Mouse (Mus musculus) midbrain, postnatal 0 days (tissue): Measurements from ENCODE around the gene Elavl1. TPM values are rescaled to one million over a fixed set of nuclear protein-coding genes. Genes with fewer than 3 reads are reported as not detected.
A peak's percentile ranks its signal among the peaks of the same experiment; 100 is the strongest.

ENCODE experiments used
- ATAC-seq: fragments of 200-750 bp; cut with Nextera tagmentation; 2 replicates; pipeline ENCODE4 v1.8.0; 2017; ENCODE audit warnings: moderate number of reproducible peaks, mild to moderate bottlenecking, moderate TSS enrichment, moderate library complexity; ENCODE audit not compliant: low FRiP score
- DNase-seq: peaks from one replicate; pipeline ENCODE4 v3.0.0-alpha.2; 2015; ENCODE audit warnings: low spot score
- H3K27ac ChIP-seq: fragments of 300-500 bp; sonication (generic); 2 replicates; pipeline ENCODE4 v1.5.1; 2014; ENCODE audit warnings: low read depth, mild to moderate bottlenecking, low read length, mixed read lengths
- H3K27me3 ChIP-seq: fragments of 300-500 bp; sonication (generic); 2 replicates; pipeline ENCODE4 v1.6.1; 2014; ENCODE audit warnings: low read length, control low read depth, mixed read lengths; ENCODE audit not compliant: insufficient read depth
- H3K36me3 ChIP-seq: fragments of 300-500 bp; sonication (generic); 2 replicates; pipeline ENCODE4 v1.6.1; 2014; ENCODE audit warnings: low read length, control low read depth, mixed read lengths; ENCODE audit not compliant: insufficient read depth
- H3K4me1 ChIP-seq: fragments of 300-500 bp; sonication (generic); 2 replicates; pipeline ENCODE4 v1.6.1; 2014; ENCODE audit warnings: mild to moderate bottlenecking, control low read depth, antibody characterized with exemption, low read length, mixed read lengths; ENCODE audit not compliant: insufficient read depth
- H3K4me2 ChIP-seq: fragments of 300-500 bp; sonication (generic); 2 replicates; pipeline ENCODE4 v1.6.1; 2014; ENCODE audit warnings: low read depth, mild to moderate bottlenecking, low read length, mixed read lengths; ENCODE audit not compliant: poor library complexity, severe bottlenecking
- H3K4me3 ChIP-seq: fragments of 300-500 bp; sonication (generic); 2 replicates; pipeline ENCODE4 v1.5.1; 2014; ENCODE audit warnings: low read depth, mild to moderate bottlenecking, low read length, moderate library complexity
- H3K9ac ChIP-seq: fragments of 300-500 bp; sonication (generic); replicated peaks from 2 replicates; pipeline ENCODE4 v1.6.1; 2014; ENCODE audit warnings: mild to moderate bottlenecking, low read length, moderate library complexity, mixed read lengths; ENCODE audit not compliant: poor library complexity, severe bottlenecking
- H3K9me3 ChIP-seq: fragments of 300-500 bp; sonication (generic); 2 replicates; pipeline ENCODE4 v1.6.1; 2016; ENCODE audit warnings: low read length, control low read depth
- CTCF ChIP-seq: IDR thresholded peaks from 2 replicates; pipeline ENCODE4 v1.5.1; 2016; ENCODE audit warnings: antibody characterized with exemption, mild to moderate bottlenecking
- WGBS: fragments of 180-500 bp; shearing (Covaris S2); extraction: QIAGEN DNeasy Blood & Tissue Kit; methylation state at CpG from one replicate; pipeline ENCODE4 v1.1.7; 2014; 5-methylcytosine and 5-hydroxymethylcytosine counted together
- polyA plus RNA-seq: library from polyadenylated mRNA; unstranded; fragments of >200 nt; fragmentation: Nextera tagmentation; extraction: Ambion mirVana; gene quantifications from 2 replicates; pipeline ENCODE4 v1.2.1, GENCODE M21; 2015
- total RNA-seq: library from RNA; depleted of rRNA; stranded (reverse); fragments of >200 nt; gene quantifications from 2 replicates; pipeline ENCODE4 v1.2.3, GENCODE M21; 2014; rRNA removed

Elavl1 gene
- total and polyA plus RNA-seq, 2 experiments from 2014 or later: 54.3 to 70.6 TPM

- Histone ChIP-seq H3K36me3 (peaks cover 16% of the 10 kb centered on the region), H3K9me3 (no peaks in the 10 kb centered on the region), H3K4me1 (peaks cover 8% of the 10 kb centered on the region), H3K27me3 (no peaks in the 10 kb centered on the region), H3K27ac (peak within 1 kb of the TSS; percentile 89), H3K4me2 (peak within 1 kb of the TSS; percentile 85), H3K9ac (peak within 1 kb of the TSS; percentile 79), H3K4me3 (peak within 1 kb of the TSS; percentile 82)
- TF ChIP-seq CTCF: peak; percentile 74
- DNase-seq (peak; percentile 100), ATAC-seq (peak; percentile 96)
- under 1% methylated on average over 62 of the region's 71 CpGs for WGBS
These were observed 86.6 kb downstream of the Elavl1 start, which contains the start of the genes Map2k7 and Gm49320 for GRCm38 (mm10) chr8:4238434-4239192. TSS of gene Map2k7 (plus strand) at chr8:4238740. TSS of gene Gm49320 (plus strand) at chr8:4238865.

DNA sequence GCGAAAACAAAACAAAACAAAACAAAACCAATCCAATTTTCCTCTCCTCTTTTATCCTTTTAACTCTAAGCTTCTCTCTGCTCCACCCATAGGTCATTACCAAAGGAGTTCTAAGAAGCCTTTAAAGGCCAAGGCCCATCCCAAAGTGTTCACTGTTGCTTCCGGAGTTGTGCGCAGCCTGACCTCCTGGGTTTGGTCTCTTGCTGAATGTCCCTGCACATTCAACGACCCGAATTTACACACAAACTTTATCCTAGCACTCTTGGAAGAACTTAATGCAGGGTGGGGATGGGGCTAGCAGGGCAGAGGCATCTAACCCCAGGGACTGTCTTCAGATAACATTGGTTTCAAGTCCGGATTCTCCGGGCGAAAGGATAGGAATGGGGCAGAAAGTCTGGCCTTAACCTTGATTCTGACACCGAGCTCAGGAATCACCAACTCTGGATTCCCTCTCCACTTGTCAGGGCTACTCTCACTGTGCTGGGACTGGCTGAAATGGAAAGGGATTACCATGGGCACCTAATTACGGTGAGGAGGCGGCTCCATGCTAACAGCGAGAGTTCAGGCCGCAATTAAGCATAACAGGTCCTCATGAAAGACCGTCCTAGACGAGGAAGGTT is 87.3 kb downstream of the Elavl1 start:
- H3K27ac ChIP-seq: peak overlapping the region; percentile 89
- peaks cover 9% of the 10 kb centered on the region; the same call in 1 of the 2 replicates for H3K36me3 ChIP-seq
- peak overlapping the region; percentile 59 for H3K9ac ChIP-seq
- no peaks in the 10 kb centered on the region for H3K27me3 ChIP-seq
- H3K4me3 ChIP-seq: peak overlapping the region; percentile 82
- peak overlapping the region; percentile 67 for H3K4me2 ChIP-seq
- H3K4me1 ChIP-seq: peaks cover 8% of the 10 kb centered on the region
- no peaks in the 10 kb centered on the region for H3K9me3 ChIP-seq
- peak; percentile 35; the same call in 1 of the 2 replicates for ATAC-seq
- no peak for TF ChIP-seq CTCF
- WGBS: 13% methylated on average over 15 of the region's 15 CpGs
- no peak for DNase-seq

Other genes with a start within 250 kb of the Elavl1 start
- 0.55 TPM in 1 of 2 replicates, not detected in the other for gene Cd209f, start 219.6 kb downstream of the Elavl1 start, total RNA-seq
- 0.49 and 0.90 TPM in 2 replicates for gene Cd209f, start 219.6 kb downstream of the Elavl1 start, polyA plus RNA-seq
- not detected in 2 replicates for gene Cd209g, start 191.3 kb downstream of the Elavl1 start, total RNA-seq
- gene Cd209g, start 191.3 kb downstream of the Elavl1 start, polyA plus RNA-seq: not detected in 2 replicates
- gene Evi5l, start 158.8 kb downstream of the Elavl1 start, total RNA-seq: 229 and 238 TPM in 2 replicates
- 108 and 111 TPM in 2 replicates for gene Evi5l, start 158.8 kb downstream of the Elavl1 start, polyA plus RNA-seq
- 17.9 and 19.4 TPM in 2 replicates for gene Prr36, start 108.0 kb downstream of the Elavl1 start, total RNA-seq
- 28.1 and 33.1 TPM in 2 replicates for gene Prr36, start 108.0 kb downstream of the Elavl1 start, polyA plus RNA-seq
- gene Lrrc8e, start 98.6 kb downstream of the Elavl1 start, total RNA-seq: not detected in 2 replicates
- 0.12 TPM in 1 of 2 replicates, not detected in the other for gene Lrrc8e, start 98.6 kb downstream of the Elavl1 start, polyA plus RNA-seq
- gene Map2k7, start 86.7 kb downstream of the Elavl1 start, total RNA-seq: 32.8 and 42.3 TPM in 2 replicates
- gene Map2k7, start 86.7 kb downstream of the Elavl1 start, polyA plus RNA-seq: 29.3 and 29.4 TPM in 2 replicates
- 0.11 and 0.61 TPM in 2 replicates for gene Gm49320, start 86.5 kb downstream of the Elavl1 start, total RNA-seq
- 0.45 and 0.85 TPM in 2 replicates for gene Gm49320, start 86.5 kb downstream of the Elavl1 start, polyA plus RNA-seq
- 8.2 and 15.3 TPM in 2 replicates for gene Tgfbr3l, start 77.2 kb downstream of the Elavl1 start, total RNA-seq
- gene Tgfbr3l, start 77.2 kb downstream of the Elavl1 start, polyA plus RNA-seq: 3.5 and 5.1 TPM in 2 replicates
- 60.4 and 74.3 TPM in 2 replicates for gene Snapc2, start 72.3 kb downstream of the Elavl1 start, total RNA-seq
- 64.8 and 68.1 TPM in 2 replicates for gene Snapc2, start 72.3 kb downstream of the Elavl1 start, polyA plus RNA-seq
- gene Ctxn1, start 66.1 kb downstream of the Elavl1 start, total RNA-seq: 78.5 and 91.4 TPM in 2 replicates
- 250 and 259 TPM in 2 replicates for gene Ctxn1, start 66.1 kb downstream of the Elavl1 start, polyA plus RNA-seq
- 58.0 and 58.5 TPM in 2 replicates for gene Timm44, start 49.5 kb downstream of the Elavl1 start, total RNA-seq
- 50.5 and 52.7 TPM in 2 replicates for gene Timm44, start 49.5 kb downstream of the Elavl1 start, polyA plus RNA-seq
- 4.9 and 13.0 TPM in 2 replicates for gene Ccl25, start 203 bp downstream of the Elavl1 start, total RNA-seq
- gene Ccl25, start 203 bp downstream of the Elavl1 start, polyA plus RNA-seq: 14.7 and 16.3 TPM in 2 replicates
- gene Cers4, start 167.6 kb upstream of the Elavl1 start, total RNA-seq: 38.3 and 40.1 TPM in 2 replicates
- 55.3 and 59.7 TPM in 2 replicates for gene Cers4, start 167.6 kb upstream of the Elavl1 start, polyA plus RNA-seq